Mouse (Mus musculus) cerebellum, adult 11 months (tissue): ENCODE measurements around the gene Taok3.
"Not testable (repeated sequence)": the region's sequence is repeated elsewhere in the genome, so short reads cannot be mapped to it uniquely, and the experiment has no call there.

Source experiments
- DNase-seq: peaks from one replicate; pipeline ENCODE4 v3.0.0; 2022

The Taok3 gene

DNA sequence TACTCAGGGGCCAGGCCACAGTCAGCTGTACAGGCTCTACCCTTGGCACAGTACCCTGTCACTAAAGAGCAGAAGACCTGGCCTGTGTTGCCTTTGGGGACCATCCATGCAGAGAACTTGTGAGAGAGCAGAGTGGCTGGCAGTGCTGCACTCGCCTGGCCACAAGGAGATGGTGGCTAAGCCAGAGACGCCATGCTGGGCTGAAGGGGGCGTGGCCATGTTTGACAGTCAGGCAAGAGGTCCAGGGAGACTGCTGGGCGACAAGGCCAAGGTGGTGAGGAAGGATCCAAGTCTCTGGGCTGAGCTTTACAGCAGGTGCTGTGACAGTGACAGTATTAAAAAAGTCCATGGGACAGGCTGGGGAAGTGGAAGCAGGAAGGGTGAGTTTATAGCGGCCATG is 148.8 kb downstream of the Taok3 start:
- no peak for DNase-seq

DNA sequence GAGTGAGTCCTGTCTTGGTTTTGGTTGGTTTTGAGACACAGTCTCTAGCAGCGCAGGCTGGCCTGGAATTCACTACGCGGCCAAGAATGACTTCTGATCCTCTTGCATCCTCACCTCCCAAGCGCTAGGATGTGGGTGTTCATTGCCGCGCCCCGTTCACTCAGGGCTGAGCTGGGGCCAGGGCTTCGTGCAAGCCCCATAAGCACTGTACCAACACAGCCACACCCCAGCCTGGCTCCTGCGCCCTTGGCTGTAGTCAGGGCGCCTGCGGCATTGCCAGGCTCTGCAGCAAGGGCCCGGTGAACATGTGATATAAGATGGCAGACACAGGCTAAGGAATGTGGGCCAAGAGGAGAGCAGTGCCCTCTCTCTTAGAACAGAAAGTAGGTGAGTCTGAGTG is 149.5 kb downstream of the Taok3 start:
- DNase-seq, result no peak

- no peak for DNase-seq
Measured at GRCm38 (mm10) chr5:117271945-117272344, 152.0 kb downstream of the Taok3 start.

DNA sequence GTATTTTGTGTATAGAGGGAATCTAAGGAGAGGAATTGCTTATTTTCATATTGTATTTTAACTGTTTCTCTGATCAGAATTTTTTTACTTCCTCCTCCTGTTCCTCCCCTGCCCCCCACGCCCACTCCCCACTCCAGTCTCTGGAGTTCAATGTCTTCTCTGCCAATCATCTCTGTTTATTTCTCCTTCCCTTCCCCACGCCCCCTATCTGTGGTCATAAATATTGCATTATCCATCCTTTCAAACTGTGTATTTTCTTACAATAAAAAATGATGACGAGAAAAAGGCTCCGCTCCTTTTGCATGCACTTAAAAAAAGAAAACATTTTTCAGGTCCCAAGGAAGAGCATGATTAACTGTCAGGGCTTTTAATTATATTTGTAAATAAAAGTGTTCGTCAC is 154.9 kb downstream of the Taok3 start:
- DNase-seq, result no peak

GRCm38 (mm10) chr5:117277784-117278183 is 157.9 kb downstream of the Taok3 start:
- no peak for DNase-seq

GRCm38 (mm10) chr5:117278809-117279668 is 159.1 kb downstream of the Taok3 start:
- no peak for DNase-seq

- no peak for DNase-seq
Measured at GRCm38 (mm10) chr5:117279669-117280050, 159.7 kb downstream of the Taok3 start.

GRCm38 (mm10) chr5:117281536-117281935 is 161.6 kb downstream of the Taok3 start:
- no peak for DNase-seq

DNA sequence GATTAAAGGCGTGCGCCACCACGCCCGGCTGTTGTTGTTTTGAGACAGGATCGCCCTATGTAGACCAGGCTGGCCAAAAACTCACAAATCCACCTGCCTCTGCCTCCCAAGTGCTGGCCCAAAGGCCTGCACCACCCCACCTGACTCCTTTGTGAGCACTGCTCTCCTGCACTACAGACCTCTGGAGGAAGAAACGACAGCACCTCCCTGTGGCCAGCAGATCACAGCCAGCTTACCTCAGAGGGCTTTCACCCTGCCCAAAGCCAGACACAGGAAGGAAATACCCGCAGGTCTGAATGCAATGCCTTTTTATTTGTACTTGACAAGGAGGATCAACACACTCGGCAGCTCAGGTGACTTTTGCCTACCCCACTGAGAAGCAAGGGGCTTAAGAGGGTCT is 162.4 kb downstream of the Taok3 start:
- DNase-seq, result no peak

GRCm38 (mm10) chr5:117284029-117284428 is 164.1 kb downstream of the Taok3 start:
- no peak for DNase-seq

- no peak for DNase-seq
Measured at GRCm38 (mm10) chr5:117284682-117285081, 164.8 kb downstream of the Taok3 start.

DNA sequence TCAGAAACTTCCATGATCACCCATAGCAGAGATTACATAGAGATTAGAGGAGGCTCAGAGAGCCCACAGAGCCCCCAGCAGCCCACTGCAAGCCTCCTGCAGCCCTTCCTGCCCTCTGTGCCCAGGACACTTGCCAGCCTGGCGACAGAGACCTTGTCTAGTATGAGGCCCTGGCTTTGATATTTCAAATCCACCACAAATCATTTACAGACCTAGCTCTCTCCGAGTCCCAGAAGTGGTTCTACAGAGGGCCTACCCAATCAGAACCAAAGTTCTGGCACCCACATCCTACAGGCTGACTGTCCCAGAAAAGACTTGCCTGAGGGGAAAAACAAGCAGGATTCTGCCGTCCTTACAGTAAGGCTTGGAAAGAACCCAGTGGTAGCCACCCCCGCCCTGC is 165.3 kb downstream of the Taok3 start:
- DNase-seq, result no peak

DNA sequence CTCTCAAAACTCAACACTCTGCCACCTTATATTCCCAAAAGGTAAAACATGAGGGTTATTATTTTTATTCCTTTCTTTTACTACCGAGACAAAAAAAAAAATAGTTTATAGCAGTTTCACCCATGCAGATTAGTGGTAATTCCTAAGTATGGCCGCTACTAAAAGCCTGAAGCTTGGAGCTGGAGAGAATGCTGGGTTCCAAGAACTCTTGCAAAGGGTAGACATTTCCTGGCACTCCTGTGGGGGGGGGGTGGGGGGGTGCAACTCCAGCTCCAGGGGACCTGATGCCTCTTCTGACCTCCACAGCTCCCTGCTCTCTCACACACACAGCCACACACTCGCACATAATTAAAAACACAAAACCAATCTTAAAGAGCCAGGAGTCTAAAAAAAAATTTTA is 166.4 kb downstream of the Taok3 start:
- no peak for DNase-seq

- DNase-seq, result peak; percentile 95
Measured at GRCm38 (mm10) chr5:117286831-117287822, 167.2 kb downstream of the Taok3 start, which contains the start of gene Pebp1. Gene Pebp1 (minus strand): TSS chr5:117287625.

GRCm38 (mm10) chr5:117289646-117290045 is 169.7 kb downstream of the Taok3 start:
- DNase-seq, result no peak

DNA sequence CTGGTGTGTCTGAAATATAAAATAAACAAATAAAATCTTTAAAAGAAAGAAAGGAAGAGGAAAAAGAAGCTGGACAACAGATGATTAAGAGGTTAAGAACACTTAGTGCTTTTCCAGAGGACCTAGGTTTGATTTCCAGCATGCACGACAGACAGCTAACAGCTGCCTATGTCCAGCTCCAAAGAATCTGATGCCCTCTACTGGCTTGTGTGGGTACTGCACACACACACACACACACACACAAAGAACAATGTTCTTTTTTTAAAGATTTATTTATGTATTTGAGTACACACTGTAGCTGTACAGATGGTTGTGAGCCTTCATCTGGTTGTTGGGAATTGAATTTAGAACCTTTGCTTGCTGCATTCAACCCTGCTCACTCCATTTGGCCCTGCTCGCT is 170.2 kb downstream of the Taok3 start:
- DNase-seq, result no peak

DNA sequence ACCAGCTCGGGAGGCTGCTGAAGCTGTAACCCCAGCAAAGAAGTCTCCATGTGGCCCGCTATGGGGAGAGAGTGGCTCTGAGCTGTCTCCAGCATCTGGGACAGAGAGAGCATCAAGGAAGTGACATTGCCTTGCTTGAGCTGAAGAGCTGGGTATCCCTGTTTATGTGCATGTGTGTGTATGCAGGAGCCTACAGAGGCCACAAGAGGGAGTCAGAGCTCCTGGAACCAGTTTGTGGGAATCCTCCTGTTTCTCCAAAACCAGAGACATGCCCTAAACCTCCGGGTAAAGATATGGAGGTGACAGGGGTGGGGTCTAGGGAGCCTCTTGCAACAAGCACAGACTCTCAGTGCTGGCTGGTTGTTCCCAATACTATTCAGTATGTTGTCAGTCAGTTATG is 171.4 kb downstream of the Taok3 start:
- DNase-seq, result no peak

- DNase-seq, result no peak
Measured at GRCm38 (mm10) chr5:117292547-117292946, 172.6 kb downstream of the Taok3 start.

- DNase-seq, result not testable (repeated sequence)
Measured at GRCm38 (mm10) chr5:117293776-117294175, 173.8 kb downstream of the Taok3 start.

DNA sequence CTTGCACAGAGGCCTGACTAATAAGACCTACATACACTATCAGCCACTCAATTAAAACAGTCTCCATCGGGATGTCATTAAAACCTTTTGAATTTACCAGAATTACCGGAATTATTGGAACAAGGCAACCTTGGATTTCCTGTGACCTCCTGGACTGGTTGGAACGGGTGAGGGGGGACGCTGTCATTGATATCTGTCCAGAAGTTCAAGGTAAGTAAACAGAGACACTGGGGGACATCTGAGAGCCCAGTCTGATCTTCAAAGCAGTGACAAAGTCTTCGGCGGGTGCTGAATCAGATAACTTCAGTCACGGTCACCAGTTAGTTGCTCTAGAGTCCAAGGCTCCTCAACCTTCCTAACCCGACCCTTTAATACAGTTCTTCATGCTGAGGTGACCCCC is 175.1 kb downstream of the Taok3 start:
- DNase-seq, result no peak

GRCm38 (mm10) chr5:117302899-117303298 is 183.0 kb downstream of the Taok3 start:
- no peak for DNase-seq

- no peak for DNase-seq
Measured at GRCm38 (mm10) chr5:117303691-117304579, 184.0 kb downstream of the Taok3 start.

- peak; percentile 54 for DNase-seq
Measured at GRCm38 (mm10) chr5:117304947-117305346, 185.0 kb downstream of the Taok3 start.
